Mouse (Mus musculus) intestine, embryonic 16.5 days (tissue): Measurements from ENCODE around the gene 5330417C22Rik. TPM values are rescaled to one million over a fixed set of nuclear protein-coding genes. Genes with fewer than 3 reads are reported as not detected.

Experiments
- ATAC-seq: fragments of 200-750 bp; cut with Nextera tagmentation; 2 replicates; pipeline ENCODE4 v1.8.0; 2017; ENCODE audit warnings: moderate TSS enrichment, moderate library complexity
- H3K27ac ChIP-seq: fragments of 300-500 bp; sonication (generic); 2 replicates; pipeline ENCODE4 v1.5.1; 2014; ENCODE audit warnings: mild to moderate bottlenecking, low read length
- H3K27me3 ChIP-seq: fragments of 300-500 bp; sonication (generic); replicated peaks from 2 replicates; pipeline ENCODE4 v1.6.1; 2014; ENCODE audit warnings: low read length, control low read depth, mixed read lengths; ENCODE audit not compliant: control insufficient read depth, insufficient read depth
- H3K36me3 ChIP-seq: fragments of 300-500 bp; sonication (generic); 2 replicates; pipeline ENCODE4 v1.6.1; 2014; ENCODE audit warnings: low read length, control low read depth; ENCODE audit not compliant: control insufficient read depth, insufficient read depth
- H3K4me1 ChIP-seq: fragments of 300-500 bp; sonication (generic); 2 replicates; pipeline ENCODE4 v1.6.1; 2014; ENCODE audit warnings: low read length, control low read depth, mixed read lengths; ENCODE audit not compliant: control insufficient read depth, insufficient read depth
- H3K4me2 ChIP-seq: fragments of 300-500 bp; sonication (generic); 2 replicates; pipeline ENCODE4 v1.6.1; 2014; ENCODE audit warnings: low read depth, low read length, control low read depth
- H3K4me3 ChIP-seq: fragments of 300-500 bp; sonication (generic); 2 replicates; pipeline ENCODE4 v1.5.1; 2014; ENCODE audit warnings: mild to moderate bottlenecking, low read length
- H3K9ac ChIP-seq: fragments of 300-500 bp; sonication (generic); 2 replicates; pipeline ENCODE4 v1.6.1; 2014; ENCODE audit warnings: low read depth, low read length
- H3K9me3 ChIP-seq: fragments of 300-500 bp; sonication (generic); 2 replicates; pipeline ENCODE4 v1.6.1; 2016; ENCODE audit warnings: low read length, control low read depth; ENCODE audit not compliant: control insufficient read depth
- WGBS: fragments of 180-500 bp; shearing (Covaris S2); extraction: QIAGEN DNeasy Blood & Tissue Kit; methylation state at CpG from one replicate; pipeline ENCODE4 v1.1.7; 2014; 5-methylcytosine and 5-hydroxymethylcytosine counted together
- microRNA-seq: library from miRNA; unstranded; fragments of <30 nt; microRNA quantifications from one replicate; pipeline ENCODE4, GENCODE M21; 2016
- polyA plus RNA-seq: library from polyadenylated mRNA; unstranded; fragments of >200 nt; fragmentation: Nextera tagmentation; extraction: Ambion mirVana; gene quantifications from 2 replicates; pipeline ENCODE4 v1.2.1, GENCODE M21; 2015

5330417C22Rik gene
- polyA plus RNA-seq, 1 experiment from 2014 or later: 15.5 TPM

GRCm38 (mm10) chr3:108411026-108411753, 125.1 kb downstream of the 5330417C22Rik start:
- peaks cover 7% of the 10 kb centered on the region for H3K36me3 ChIP-seq
- H3K4me2 ChIP-seq: no peak overlapping the region
- H3K27me3 ChIP-seq: no peaks in the 10 kb centered on the region
- no peak overlapping the region for H3K4me3 ChIP-seq
- ATAC-seq: no peak
- peak overlapping the region; percentile 12 for H3K9ac ChIP-seq
- 55% methylated on average over 5 of the region's 5 CpGs for WGBS
- 0 out of 2 replicates have a peak overlapping the region, but pooled peaks have one; percentile 10 for H3K27ac ChIP-seq
- peaks cover 12% of the 10 kb centered on the region for H3K9me3 ChIP-seq
- H3K4me1 ChIP-seq: peaks cover 4% of the 10 kb centered on the region; the same call in 1 of the 2 replicates

- no peaks in the 10 kb centered on the region for H3K27me3 ChIP-seq
- H3K9me3 ChIP-seq: peaks cover 12% of the 10 kb centered on the region
- ATAC-seq: no peak
- H3K27ac ChIP-seq: no peak overlapping the region
- H3K36me3 ChIP-seq: peaks cover 7% of the 10 kb centered on the region
- no peak overlapping the region for H3K4me2 ChIP-seq
- H3K4me1 ChIP-seq: peaks cover 4% of the 10 kb centered on the region; the same call in 1 of the 2 replicates
- 41% methylated on average over 5 of the region's 5 CpGs for WGBS
- no peak overlapping the region for H3K4me3 ChIP-seq
- H3K9ac ChIP-seq: peak overlapping the region; percentile 31; the same call in 1 of the 2 replicates
These were observed 126.0 kb downstream of the 5330417C22Rik start for GRCm38 (mm10) chr3:108410359-108410714.

GRCm38 (mm10) chr3:108409656-108410358, 126.5 kb downstream of the 5330417C22Rik start:
- Histone ChIP-seq H3K4me2 (no peak overlapping the region), H3K36me3 (peaks cover 7% of the 10 kb centered on the region), H3K9ac (peak overlapping the region; percentile 31; the same call in 1 of the 2 replicates), H3K4me3 (no peak overlapping the region), H3K4me1 (peaks cover 4% of the 10 kb centered on the region; the same call in 1 of the 2 replicates), H3K27ac (no peak overlapping the region), H3K27me3 (no peaks in the 10 kb centered on the region), H3K9me3 (peaks cover 12% of the 10 kb centered on the region)
- ATAC-seq: no peak
- 52% methylated on average over 8 of the region's 8 CpGs for WGBS

- H3K4me2 ChIP-seq: no peak overlapping the region
- no peak overlapping the region for H3K27ac ChIP-seq
- WGBS: 84% methylated on average over 8 of the region's 8 CpGs
- H3K4me1 ChIP-seq: peaks cover 4% of the 10 kb centered on the region; the same call in 1 of the 2 replicates
- peaks cover 6% of the 10 kb centered on the region for H3K36me3 ChIP-seq
- no peak overlapping the region for H3K4me3 ChIP-seq
- peaks cover 3% of the 10 kb centered on the region for H3K9me3 ChIP-seq
- H3K27me3 ChIP-seq: no peaks in the 10 kb centered on the region
- H3K9ac ChIP-seq: no peak overlapping the region
- no peak for ATAC-seq
These were observed 127.8 kb downstream of the 5330417C22Rik start for GRCm38 (mm10) chr3:108408517-108409008.

GRCm38 (mm10) chr3:108406306-108406885, 129.9 kb downstream of the 5330417C22Rik start:
- 87% methylated on average over 24 of the region's 24 CpGs for WGBS

More at GRCm38 (mm10) chr3:108406306-108406885, 129.9 kb downstream of the 5330417C22Rik start:
- Histone ChIP-seq H3K36me3 (no peaks in the 10 kb centered on the region), H3K4me3 (no peak overlapping the region), H3K4me1 (peaks cover 5% of the 10 kb centered on the region), H3K27me3 (no peaks in the 10 kb centered on the region), H3K27ac (no peak overlapping the region), H3K9me3 (no peaks in the 10 kb centered on the region), H3K9ac (no peak overlapping the region), H3K4me2 (no peak overlapping the region)
- ATAC-seq: no peak

Small RNAs within 50 kb of the gene (microRNA-seq; reads per million reads assigned to microRNA genes)
- not detected for gene Gm22860

Other genes with a start within 250 kb of the 5330417C22Rik start
- gene Mybphl, start 171.6 kb downstream of the 5330417C22Rik start, polyA plus RNA-seq: not detected in 2 replicates
- gene Psrc1, start 152.7 kb downstream of the 5330417C22Rik start, polyA plus RNA-seq: 22.1 and 26.1 TPM in 2 replicates
- gene Celsr2, start 121.0 kb downstream of the 5330417C22Rik start, polyA plus RNA-seq: 2.6 and 3.0 TPM in 2 replicates
- gene Sars, start 91.3 kb downstream of the 5330417C22Rik start, polyA plus RNA-seq: 166 and 168 TPM in 2 replicates
- gene 1700013F07Rik, start 2.4 kb downstream of the 5330417C22Rik start, polyA plus RNA-seq: not detected in 2 replicates
- 34.4 and 34.9 TPM in 2 replicates for gene Tmem167b, start 25.9 kb upstream of the 5330417C22Rik start, polyA plus RNA-seq
- 34.2 and 36.2 TPM in 2 replicates for gene Taf13, start 35.2 kb upstream of the 5330417C22Rik start, polyA plus RNA-seq
- 6.4 and 7.1 TPM in 2 replicates for gene Wdr47, start 54.7 kb upstream of the 5330417C22Rik start, polyA plus RNA-seq
- 62.6 and 63.1 TPM in 2 replicates for gene Clcc1, start 117.4 kb upstream of the 5330417C22Rik start, polyA plus RNA-seq
- 45.3 and 49.5 TPM in 2 replicates for gene Gpsm2, start 185.8 kb upstream of the 5330417C22Rik start, polyA plus RNA-seq
- 0.21 and 0.50 TPM in 2 replicates for gene Aknad1, start 203.1 kb upstream of the 5330417C22Rik start, polyA plus RNA-seq